Mouse (Mus musculus) midbrain, postnatal 0 days (tissue): Measurements from ENCODE around the gene Rps21. TPM values are rescaled to one million over a fixed set of nuclear protein-coding genes. Genes with fewer than 3 reads are reported as not detected.

Experiments used
- ATAC-seq: fragments of 200-750 bp; cut with Nextera tagmentation; 2 replicates; pipeline ENCODE4 v1.8.0; 2017; ENCODE audit warnings: moderate number of reproducible peaks, mild to moderate bottlenecking, moderate TSS enrichment, moderate library complexity; ENCODE audit not compliant: low FRiP score
- DNase-seq: peaks from one replicate; pipeline ENCODE4 v3.0.0-alpha.2; 2015; ENCODE audit warnings: low spot score
- H3K27ac ChIP-seq: fragments of 300-500 bp; sonication (generic); 2 replicates; pipeline ENCODE4 v1.5.1; 2014; ENCODE audit warnings: low read depth, mild to moderate bottlenecking, low read length, mixed read lengths
- H3K27me3 ChIP-seq: fragments of 300-500 bp; sonication (generic); 2 replicates; pipeline ENCODE4 v1.6.1; 2014; ENCODE audit warnings: low read length, control low read depth, mixed read lengths; ENCODE audit not compliant: insufficient read depth
- H3K36me3 ChIP-seq: fragments of 300-500 bp; sonication (generic); 2 replicates; pipeline ENCODE4 v1.6.1; 2014; ENCODE audit warnings: low read length, control low read depth, mixed read lengths; ENCODE audit not compliant: insufficient read depth
- H3K4me1 ChIP-seq: fragments of 300-500 bp; sonication (generic); 2 replicates; pipeline ENCODE4 v1.6.1; 2014; ENCODE audit warnings: mild to moderate bottlenecking, control low read depth, antibody characterized with exemption, low read length, mixed read lengths; ENCODE audit not compliant: insufficient read depth
- H3K4me2 ChIP-seq: fragments of 300-500 bp; sonication (generic); 2 replicates; pipeline ENCODE4 v1.6.1; 2014; ENCODE audit warnings: low read depth, mild to moderate bottlenecking, low read length, mixed read lengths; ENCODE audit not compliant: poor library complexity, severe bottlenecking
- H3K4me3 ChIP-seq: fragments of 300-500 bp; sonication (generic); 2 replicates; pipeline ENCODE4 v1.5.1; 2014; ENCODE audit warnings: low read depth, mild to moderate bottlenecking, low read length, moderate library complexity
- H3K9ac ChIP-seq: fragments of 300-500 bp; sonication (generic); replicated peaks from 2 replicates; pipeline ENCODE4 v1.6.1; 2014; ENCODE audit warnings: mild to moderate bottlenecking, low read length, moderate library complexity, mixed read lengths; ENCODE audit not compliant: poor library complexity, severe bottlenecking
- H3K9me3 ChIP-seq: fragments of 300-500 bp; sonication (generic); 2 replicates; pipeline ENCODE4 v1.6.1; 2016; ENCODE audit warnings: low read length, control low read depth
- CTCF ChIP-seq: IDR thresholded peaks from 2 replicates; pipeline ENCODE4 v1.5.1; 2016; ENCODE audit warnings: antibody characterized with exemption, mild to moderate bottlenecking
- WGBS: fragments of 180-500 bp; shearing (Covaris S2); extraction: QIAGEN DNeasy Blood & Tissue Kit; methylation state at CpG from one replicate; pipeline ENCODE4 v1.1.7; 2014; 5-methylcytosine and 5-hydroxymethylcytosine counted together
- polyA plus RNA-seq: library from polyadenylated mRNA; unstranded; fragments of >200 nt; fragmentation: Nextera tagmentation; extraction: Ambion mirVana; gene quantifications from 2 replicates; pipeline ENCODE4 v1.2.1, GENCODE M21; 2015
- total RNA-seq: library from RNA; depleted of rRNA; stranded (reverse); fragments of >200 nt; gene quantifications from 2 replicates; pipeline ENCODE4 v1.2.3, GENCODE M21; 2014

Gene Rps21
- total and polyA plus RNA-seq, 2 experiments from 2014 or later, result 422 to 749 TPM

- H3K4me2 ChIP-seq, result no peak within 1 kb of the TSS
- no peak within 1 kb of the TSS for H3K27ac ChIP-seq
- H3K27me3 ChIP-seq, result no peaks in the 10 kb centered on the region
- H3K9me3 ChIP-seq, result no peaks in the 10 kb centered on the region
- no peak within 1 kb of the TSS for H3K4me3 ChIP-seq
- H3K9ac ChIP-seq, result no peak within 1 kb of the TSS
- TF ChIP-seq CTCF, result no peak
- no peaks in the 10 kb centered on the region for H3K4me1 ChIP-seq
- ATAC-seq (no peak), DNase-seq (no peak)
- H3K36me3 ChIP-seq, result no peaks in the 10 kb centered on the region
- 37% methylated on average over 16 of the region's 16 CpGs for WGBS
These were observed 32.4 kb downstream of the Rps21 start, which contains the start of gene Rbbp8nl for GRCm38 (mm10) chr2:180289440-180290108. Rbbp8nl (minus strand) TSS chr2:180289879.

- DNase-seq (no peak), ATAC-seq (no peak)
- Histone ChIP-seq H3K9me3 (no peaks in the 10 kb centered on the region), H3K27ac (no peak overlapping the region), H3K9ac (no peak overlapping the region), H3K4me2 (no peak overlapping the region), H3K4me1 (no peaks in the 10 kb centered on the region), H3K36me3 (no peaks in the 10 kb centered on the region), H3K27me3 (no peaks in the 10 kb centered on the region), H3K4me3 (no peak overlapping the region)
- no peak for TF ChIP-seq CTCF
- 67% methylated on average over 6 of the region's 6 CpGs for WGBS
These were observed 33.3 kb downstream of the Rps21 start for GRCm38 (mm10) chr2:180290503-180290902.

DNA sequence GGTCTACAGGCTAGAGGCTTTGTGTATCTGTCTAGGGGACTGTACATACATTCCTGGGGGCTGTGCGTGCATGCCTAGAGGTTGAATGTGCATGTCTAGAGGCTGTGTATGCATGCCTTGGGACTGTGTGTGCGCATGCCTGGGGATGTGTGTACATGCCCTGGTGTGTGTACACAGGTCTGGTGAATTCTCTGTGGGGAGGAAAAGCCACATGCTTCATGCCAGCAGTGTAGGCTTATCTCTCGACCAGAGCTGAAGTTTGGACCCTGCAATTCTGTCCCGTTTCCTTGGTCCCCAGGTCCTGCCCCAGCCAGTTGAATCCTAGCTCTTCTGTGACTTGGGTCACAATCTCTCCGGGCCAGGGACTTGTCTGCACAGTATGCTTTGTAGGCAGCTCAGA, 34.4 kb downstream of the Rps21 start:
- Histone ChIP-seq H3K9ac (no peak overlapping the region), H3K27me3 (no peaks in the 10 kb centered on the region), H3K4me3 (no peak overlapping the region), H3K27ac (no peak overlapping the region), H3K36me3 (no peaks in the 10 kb centered on the region), H3K9me3 (no peaks in the 10 kb centered on the region), H3K4me2 (no peak overlapping the region), H3K4me1 (no peaks in the 10 kb centered on the region)
- DNase-seq (no peak), ATAC-seq (no peak)
- TF ChIP-seq CTCF, result no peak
- WGBS, result 80% methylated on average over 5 of the region's 5 CpGs

DNA sequence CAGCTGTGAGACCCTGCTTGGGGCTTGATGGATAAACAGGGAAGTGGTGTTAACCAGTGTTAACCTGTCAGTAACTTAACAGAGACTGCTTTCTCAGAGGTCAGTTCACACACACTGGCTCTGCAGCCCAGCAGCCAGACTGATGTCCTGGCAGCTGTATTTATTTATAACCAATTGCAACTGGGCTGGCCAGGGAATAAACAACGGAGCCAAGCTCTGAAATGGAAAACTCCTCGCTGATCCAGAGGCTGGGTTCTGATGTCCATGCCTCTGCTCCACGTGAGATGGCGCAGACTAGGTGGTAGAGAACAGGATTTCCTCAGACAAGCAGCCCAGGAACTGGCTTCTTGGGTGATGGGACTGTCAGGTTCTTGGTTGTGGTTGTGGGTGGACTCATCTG, 34.8 kb downstream of the Rps21 start:
- H3K4me1 ChIP-seq, result no peaks in the 10 kb centered on the region
- no peak overlapping the region for H3K4me2 ChIP-seq
- H3K4me3 ChIP-seq, result no peak overlapping the region
- TF ChIP-seq CTCF, result no peak
- ATAC-seq (no peak), DNase-seq (no peak)
- WGBS, result 89% methylated on average over 4 of the region's 4 CpGs
- H3K27ac ChIP-seq, result no peak overlapping the region
- no peaks in the 10 kb centered on the region for H3K9me3 ChIP-seq
- no peaks in the 10 kb centered on the region for H3K27me3 ChIP-seq
- no peaks in the 10 kb centered on the region for H3K36me3 ChIP-seq
- H3K9ac ChIP-seq, result no peak overlapping the region

- H3K4me3 ChIP-seq, result no peak overlapping the region
- DNase-seq, result no peak
- no peaks in the 10 kb centered on the region for H3K9me3 ChIP-seq
- no peak for ATAC-seq
- H3K4me2 ChIP-seq, result no peak overlapping the region
- 77% methylated on average over 8 of the region's 8 CpGs for WGBS
- H3K36me3 ChIP-seq, result no peaks in the 10 kb centered on the region
- no peaks in the 10 kb centered on the region for H3K27me3 ChIP-seq
- no peak for TF ChIP-seq CTCF
- no peak overlapping the region for H3K9ac ChIP-seq
- H3K4me1 ChIP-seq, result no peaks in the 10 kb centered on the region
- no peak overlapping the region for H3K27ac ChIP-seq
These were observed 35.7 kb downstream of the Rps21 start for GRCm38 (mm10) chr2:180292906-180293305.

- 83% methylated on average over 2 of the region's 2 CpGs for WGBS
These were observed 43.1 kb downstream of the Rps21 start for GRCm38 (mm10) chr2:180300252-180300651.

More at GRCm38 (mm10) chr2:180300252-180300651, 43.1 kb downstream of the Rps21 start:
- Histone ChIP-seq H3K9me3 (0 out of 2 replicates have a peak, but pooled peaks cover 4% of the 10 kb centered on the region), H3K36me3 (no peaks in the 10 kb centered on the region), H3K27me3 (no peaks in the 10 kb centered on the region), H3K4me1 (no peaks in the 10 kb centered on the region), H3K4me3 (no peak overlapping the region), H3K27ac (no peak overlapping the region), H3K9ac (no peak overlapping the region), H3K4me2 (no peak overlapping the region)
- DNase-seq, result no peak
- ATAC-seq, result no peak
- no peak for TF ChIP-seq CTCF
